Mouse (Mus musculus) T-cell, adult 2 months (primary cell): Measurements from ENCODE around the gene Gm20509.
"Not testable (repeated sequence)": the region's sequence is repeated elsewhere in the genome, so short reads cannot be mapped to it uniquely, and the experiment has no call there.

ENCODE experiments used
- DNase-seq: peaks from one replicate; pipeline ENCODE4 v3.0.0; 2022; ENCODE audit warnings: low spot score

Gm20509 gene

GRCm38 (mm10) chr9:73102181-73102580, at the start of gene Gm20509:
Gene Gm20509 (plus strand): TSS chr9:73102470.
- no peak for DNase-seq

GRCm38 (mm10) chr9:73055441-73055911, 46.8 kb upstream of the Gm20509 start:
- DNase-seq: peak; percentile 34

GRCm38 (mm10) chr9:73059224-73059623, 43.0 kb upstream of the Gm20509 start:
- no peak for DNase-seq

GRCm38 (mm10) chr9:73063621-73064290, 38.5 kb upstream of the Gm20509 start:
- DNase-seq: no peak

GRCm38 (mm10) chr9:73067086-73067485, 35.2 kb upstream of the Gm20509 start:
- no peak for DNase-seq

- no peak for DNase-seq
These were observed 34.0 kb upstream of the Gm20509 start for GRCm38 (mm10) chr9:73068230-73068679.

GRCm38 (mm10) chr9:73068688-73069087, 33.6 kb upstream of the Gm20509 start:
- no peak for DNase-seq

- DNase-seq: no peak
These were observed 31.2 kb upstream of the Gm20509 start for GRCm38 (mm10) chr9:73070971-73071659.

GRCm38 (mm10) chr9:73072426-73072825, 29.8 kb upstream of the Gm20509 start:
- no peak for DNase-seq

- DNase-seq: peak; percentile 62
These were observed 29.1 kb upstream of the Gm20509 start for GRCm38 (mm10) chr9:73073169-73073568.

GRCm38 (mm10) chr9:73079349-73079748, 22.9 kb upstream of the Gm20509 start:
- DNase-seq: not testable (repeated sequence)

GRCm38 (mm10) chr9:73079801-73080325, 22.4 kb upstream of the Gm20509 start:
- DNase-seq: no peak

- DNase-seq: no peak
These were observed 19.8 kb upstream of the Gm20509 start for GRCm38 (mm10) chr9:73082291-73083000.

GRCm38 (mm10) chr9:73083956-73084355, 18.3 kb upstream of the Gm20509 start:
- DNase-seq: no peak

- no peak for DNase-seq
These were observed 16.4 kb upstream of the Gm20509 start for GRCm38 (mm10) chr9:73085845-73086244.

- peak; percentile 43 for DNase-seq
These were observed 15.1 kb upstream of the Gm20509 start for GRCm38 (mm10) chr9:73087121-73087520.

- no peak for DNase-seq
These were observed 14.7 kb upstream of the Gm20509 start for GRCm38 (mm10) chr9:73087581-73087980.

GRCm38 (mm10) chr9:73089222-73089920, 12.9 kb upstream of the Gm20509 start:
- DNase-seq: peak; percentile 62

GRCm38 (mm10) chr9:73090121-73090520, 12.1 kb upstream of the Gm20509 start:
- DNase-seq: no peak

- peak; percentile 67 for DNase-seq
These were observed 10.5 kb upstream of the Gm20509 start for GRCm38 (mm10) chr9:73091747-73092146.

- DNase-seq: no peak
These were observed 7.7 kb upstream of the Gm20509 start for GRCm38 (mm10) chr9:73094580-73094979.

- no peak for DNase-seq
These were observed 4.4 kb upstream of the Gm20509 start for GRCm38 (mm10) chr9:73097898-73098297.
